Mouse (Mus musculus): ENCODE measurements at regions not wholly inside any gene's neighbourhood (a gene's known extent, or its start where the extent isn't known, plus 50 kb on each side); places are given as distances from the start of the nearest gene placed in this dataset.

DNA sequence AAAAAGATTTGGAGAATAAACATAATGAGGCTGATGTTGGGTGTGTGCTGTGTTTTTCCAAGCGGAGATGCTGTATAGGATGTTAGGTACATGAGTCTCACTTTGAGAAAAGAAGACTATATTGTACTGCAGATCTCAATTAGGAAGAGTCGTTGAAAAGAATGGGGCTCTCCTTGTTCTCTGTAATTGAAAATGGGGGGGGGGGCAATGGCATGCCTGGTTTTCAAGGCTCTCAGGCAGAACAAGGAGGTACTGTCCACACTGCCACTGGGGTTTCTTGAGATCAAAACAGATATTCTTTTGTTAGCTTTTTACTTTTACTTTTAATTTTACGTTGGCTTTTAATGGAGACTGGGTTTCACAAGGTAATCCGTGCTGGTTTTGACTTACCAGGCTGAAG is 170.5 kb downstream of the Gm11146 start:
- WGBS: 71% methylated on average over 4 of the region's 4 CpGs
- no peak for TF ChIP-seq POLR2A (IDR thresholded peaks at IDR 0.05; ENCODE audit: low read depth, low read length)
- no peak for TF ChIP-seq CTCF (IDR thresholded peaks at IDR 0.05; ENCODE audit: extremely low read depth, insufficient read length, insufficient replicate concordance, low read depth, low read length)
- H3K36me3 ChIP-seq (ENCODE audit: control insufficient read depth, insufficient read depth, low read length): no peaks in the 10 kb centered on the region
- no peak overlapping the region for H3K27ac ChIP-seq (ENCODE audit: insufficient read depth, low read depth, low read length)
- H3K4me1 ChIP-seq (ENCODE audit: control insufficient read depth, insufficient read depth, insufficient read length, low read length): no peaks in the 10 kb centered on the region
- no peaks in the 10 kb centered on the region for H3K27me3 ChIP-seq (ENCODE audit: control insufficient read depth, insufficient read depth, low read length)
- H3K4me3 ChIP-seq (ENCODE audit: low read depth, low read length): no peak overlapping the region

- no peaks in the 10 kb centered on the region for H3K36me3 ChIP-seq (ENCODE audit: control insufficient read depth, insufficient read depth, low read length)
- no peak overlapping the region for H3K27ac ChIP-seq (ENCODE audit: insufficient read depth, low read depth, low read length)
- TF ChIP-seq POLR2A (IDR thresholded peaks at IDR 0.05; ENCODE audit: low read depth, low read length) (no peak), CTCF (IDR thresholded peaks at IDR 0.05; ENCODE audit: extremely low read depth, insufficient read length, insufficient replicate concordance, low read depth, low read length) (no peak)
- no peaks in the 10 kb centered on the region for H3K4me1 ChIP-seq (ENCODE audit: control insufficient read depth, insufficient read depth, insufficient read length, low read length)
- no peaks in the 10 kb centered on the region for H3K27me3 ChIP-seq (ENCODE audit: control insufficient read depth, insufficient read depth, low read length)
- 83% methylated on average over 12 of the region's 12 CpGs for WGBS
- no peak overlapping the region for H3K4me3 ChIP-seq (ENCODE audit: low read depth, low read length)
These were observed 179.2 kb downstream of the Gm11146 start for GRCm38 (mm10) chr16:77422385-77423363.

- Histone ChIP-seq H3K4me1 (ENCODE audit: control insufficient read depth, insufficient read depth, insufficient read length, low read length) (no peaks in the 10 kb centered on the region), H3K36me3 (ENCODE audit: control insufficient read depth, insufficient read depth, low read length) (no peaks in the 10 kb centered on the region), H3K4me3 (ENCODE audit: low read depth, low read length) (no peak overlapping the region), H3K27me3 (ENCODE audit: control insufficient read depth, insufficient read depth, low read length) (no peaks in the 10 kb centered on the region), H3K27ac (ENCODE audit: insufficient read depth, low read depth, low read length) (no peak overlapping the region)
- TF ChIP-seq POLR2A (IDR thresholded peaks at IDR 0.05; ENCODE audit: low read depth, low read length): no peak
- TF ChIP-seq CTCF (IDR thresholded peaks at IDR 0.05; ENCODE audit: extremely low read depth, insufficient read length, insufficient replicate concordance, low read depth, low read length): no peak
- 68% methylated on average over 10 of the region's 10 CpGs for WGBS
These were observed 180.3 kb downstream of the Gm11146 start for GRCm38 (mm10) chr16:77421591-77422024.

DNA sequence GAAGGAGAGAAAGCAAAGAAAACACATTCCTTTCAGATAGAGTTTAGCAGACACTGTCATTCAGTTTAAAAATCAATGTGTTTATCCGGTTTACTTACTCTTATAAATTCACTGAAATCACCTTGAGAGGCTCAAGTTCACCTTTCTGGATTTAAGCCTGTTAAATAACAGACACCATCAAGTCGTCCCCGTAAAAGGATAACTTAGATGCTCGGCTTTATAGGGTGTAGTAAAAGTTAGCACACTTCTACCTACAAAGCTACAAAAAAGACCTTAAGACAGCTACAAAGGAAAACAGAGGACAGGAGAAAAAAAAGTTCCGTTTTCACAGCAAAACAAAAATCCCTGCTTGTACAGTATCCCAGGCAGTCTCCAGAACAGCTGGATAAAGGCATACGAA is 180.9 kb downstream of the Gm11146 start:
- 74% methylated on average over 6 of the region's 6 CpGs for WGBS
- Histone ChIP-seq H3K36me3 (ENCODE audit: control insufficient read depth, insufficient read depth, low read length) (no peaks in the 10 kb centered on the region), H3K27ac (ENCODE audit: insufficient read depth, low read depth, low read length) (no peak overlapping the region), H3K4me3 (ENCODE audit: low read depth, low read length) (no peak overlapping the region), H3K27me3 (ENCODE audit: control insufficient read depth, insufficient read depth, low read length) (no peaks in the 10 kb centered on the region), H3K4me1 (ENCODE audit: control insufficient read depth, insufficient read depth, insufficient read length, low read length) (no peaks in the 10 kb centered on the region)
- TF ChIP-seq CTCF (IDR thresholded peaks at IDR 0.05; ENCODE audit: extremely low read depth, insufficient read length, insufficient replicate concordance, low read depth, low read length) (no peak), POLR2A (IDR thresholded peaks at IDR 0.05; ENCODE audit: low read depth, low read length) (no peak)

- WGBS: 79% methylated on average over 8 of the region's 8 CpGs
- TF ChIP-seq CTCF (IDR thresholded peaks at IDR 0.05; ENCODE audit: extremely low read depth, insufficient read length, insufficient replicate concordance, low read depth, low read length) (no peak), POLR2A (IDR thresholded peaks at IDR 0.05; ENCODE audit: low read depth, low read length) (no peak)
- Histone ChIP-seq H3K4me3 (ENCODE audit: low read depth, low read length) (no peak overlapping the region), H3K27ac (ENCODE audit: insufficient read depth, low read depth, low read length) (no peak overlapping the region), H3K27me3 (ENCODE audit: control insufficient read depth, insufficient read depth, low read length) (no peaks in the 10 kb centered on the region), H3K36me3 (ENCODE audit: control insufficient read depth, insufficient read depth, low read length) (no peaks in the 10 kb centered on the region), H3K4me1 (ENCODE audit: control insufficient read depth, insufficient read depth, insufficient read length, low read length) (no peaks in the 10 kb centered on the region)
These were observed 181.6 kb downstream of the Gm11146 start for GRCm38 (mm10) chr16:77420136-77420860.

DNA sequence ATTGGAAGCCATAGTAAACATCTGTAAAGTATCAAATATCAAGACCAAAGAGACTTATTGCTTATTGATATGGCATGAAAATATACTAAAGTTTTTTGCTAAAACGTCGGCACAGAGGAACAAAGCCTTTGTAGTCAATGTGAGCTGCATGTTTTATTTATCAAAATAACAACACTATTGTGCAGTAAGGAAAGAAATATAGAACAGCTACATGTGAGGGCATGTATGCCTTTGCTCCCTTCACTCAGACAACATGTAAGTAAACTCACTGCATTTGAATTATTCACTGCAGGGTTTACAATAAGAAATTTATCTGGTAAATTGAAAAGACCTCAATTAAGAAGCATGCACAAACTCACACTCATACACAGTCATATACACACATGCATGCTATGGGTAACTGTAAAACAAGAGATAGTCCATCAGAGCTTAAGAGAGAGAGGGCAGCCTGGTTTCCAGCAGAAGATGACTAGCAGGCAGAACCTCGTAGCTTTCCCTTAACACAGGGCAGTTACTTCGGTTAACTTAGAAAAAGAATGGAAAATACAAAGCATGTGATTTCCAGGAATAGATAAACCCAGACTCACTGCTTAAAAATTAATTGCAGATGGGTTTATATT is 182.7 kb downstream of the Gm11146 start:
- WGBS: 52% methylated on average over 4 of the region's 4 CpGs
- Histone ChIP-seq H3K27ac (ENCODE audit: insufficient read depth, low read depth, low read length) (no peak overlapping the region), H3K4me1 (ENCODE audit: control insufficient read depth, insufficient read depth, insufficient read length, low read length) (no peaks in the 10 kb centered on the region), H3K4me3 (ENCODE audit: low read depth, low read length) (no peak overlapping the region), H3K36me3 (ENCODE audit: control insufficient read depth, insufficient read depth, low read length) (no peaks in the 10 kb centered on the region), H3K27me3 (ENCODE audit: control insufficient read depth, insufficient read depth, low read length) (no peaks in the 10 kb centered on the region)
- TF ChIP-seq POLR2A (IDR thresholded peaks at IDR 0.05; ENCODE audit: low read depth, low read length): no peak
- no peak for TF ChIP-seq CTCF (IDR thresholded peaks at IDR 0.05; ENCODE audit: extremely low read depth, insufficient read length, insufficient replicate concordance, low read depth, low read length)

Data from small intestine, adult 2 months (tissue).